Mouse (Mus musculus) MEL (cell line): ENCODE data around the gene Sema3e.

Source experiments
- CTCF ChIP-seq, 3 experiments: IDR thresholded peaks in 2 of 3; conservative IDR thresholded peaks in 1 of 3; 2 replicates each; pipeline ENCODE4 v1.5.1; 2011 to 2012; ENCODE audit warnings: low read length in 3 of 3, low read depth in 2 of 3, mild to moderate bottlenecking in 2 of 3, improper control_type of control experiment in 1 of 3, inconsistent platforms in 1 of 3, mixed read lengths in 1 of 3, moderate library complexity in 1 of 3; ENCODE audit not compliant: control insufficient read depth in 1 of 3, insufficient read depth in 1 of 3, poor library complexity in 1 of 3, severe bottlenecking in 1 of 3
- EP300 ChIP-seq, 2 experiments: IDR thresholded peaks; 2 replicates each; pipeline ENCODE4 v1.6.1; 2011; ENCODE audit warnings: improper control_type of control experiment in 2 of 2, low read length in 2 of 2, low read depth in 1 of 2, mild to moderate bottlenecking in 1 of 2
- ETS1 ChIP-seq: IDR thresholded peaks from 2 replicates; pipeline ENCODE4 v1.6.1; 2012; ENCODE audit warnings: low read depth, mild to moderate bottlenecking, inconsistent platforms, low read length, improper control_type of control experiment, moderate library complexity
- GABPA ChIP-seq: IDR thresholded peaks from 2 replicates; pipeline ENCODE4 v1.6.1; 2012; ENCODE audit warnings: low read depth, mild to moderate bottlenecking, inconsistent platforms, low read length, improper control_type of control experiment, moderate library complexity
- MAFK ChIP-seq: IDR thresholded peaks from 2 replicates; pipeline ENCODE4 v1.6.1; 2011; ENCODE audit warnings: low read depth, mild to moderate bottlenecking, low read length, improper control_type of control experiment, borderline replicate concordance
- POLR2A ChIP-seq, 2 experiments: IDR thresholded peaks; 2 replicates each; pipeline ENCODE4 v1.6.1; 2011 to 2012; ENCODE audit warnings: low read length in 2 of 2, mild to moderate bottlenecking in 2 of 2, control low read depth in 1 of 2, improper control_type of control experiment in 1 of 2, low read depth in 1 of 2, moderate library complexity in 1 of 2; ENCODE audit not compliant: control insufficient read depth in 1 of 2, insufficient read depth in 1 of 2, poor library complexity in 1 of 2
- SIN3A ChIP-seq: IDR thresholded peaks from 2 replicates; pipeline ENCODE4 v1.6.1; 2012; ENCODE audit warnings: low read length, improper control_type of control experiment, inconsistent platforms
- ZC3H11A ChIP-seq: IDR thresholded peaks from 2 replicates; pipeline ENCODE4 v1.6.1; 2012; ENCODE audit warnings: low read depth, mild to moderate bottlenecking, inconsistent platforms, low read length, improper control_type of control experiment

GRCm38 (mm10) chr5:14038813-14039496 lies 13.9 kb downstream of the Sema3e start:
- TF ChIP-seq SIN3A (no peak), CTCF (IDR thresholded peaks at IDR 0.05 in 2 of 3, conservative IDR thresholded peaks at IDR 0.05 in 1 of 3; ENCODE audit: control insufficient read depth in 1 of 3, insufficient read depth in 1 of 3, low read depth in 2 of 3, low read length in 3 of 3, poor library complexity in 1 of 3, severe bottlenecking in 1 of 3) (no peak), POLR2A (IDR thresholded peaks at IDR 0.05; ENCODE audit: control insufficient read depth in 1 of 2, insufficient read depth in 1 of 2, low read depth in 1 of 2, low read length in 2 of 2, poor library complexity in 1 of 2) (no peak), GABPA (no peak), EP300 (IDR thresholded peaks at IDR 0.05; ENCODE audit: low read depth in 1 of 2, low read length in 2 of 2) (no peak), MAFK (no peak), ETS1 (no peak), ZC3H11A (no peak)
